Mouse (Mus musculus): Measurements from ENCODE around the gene Prnd.

DNA sequence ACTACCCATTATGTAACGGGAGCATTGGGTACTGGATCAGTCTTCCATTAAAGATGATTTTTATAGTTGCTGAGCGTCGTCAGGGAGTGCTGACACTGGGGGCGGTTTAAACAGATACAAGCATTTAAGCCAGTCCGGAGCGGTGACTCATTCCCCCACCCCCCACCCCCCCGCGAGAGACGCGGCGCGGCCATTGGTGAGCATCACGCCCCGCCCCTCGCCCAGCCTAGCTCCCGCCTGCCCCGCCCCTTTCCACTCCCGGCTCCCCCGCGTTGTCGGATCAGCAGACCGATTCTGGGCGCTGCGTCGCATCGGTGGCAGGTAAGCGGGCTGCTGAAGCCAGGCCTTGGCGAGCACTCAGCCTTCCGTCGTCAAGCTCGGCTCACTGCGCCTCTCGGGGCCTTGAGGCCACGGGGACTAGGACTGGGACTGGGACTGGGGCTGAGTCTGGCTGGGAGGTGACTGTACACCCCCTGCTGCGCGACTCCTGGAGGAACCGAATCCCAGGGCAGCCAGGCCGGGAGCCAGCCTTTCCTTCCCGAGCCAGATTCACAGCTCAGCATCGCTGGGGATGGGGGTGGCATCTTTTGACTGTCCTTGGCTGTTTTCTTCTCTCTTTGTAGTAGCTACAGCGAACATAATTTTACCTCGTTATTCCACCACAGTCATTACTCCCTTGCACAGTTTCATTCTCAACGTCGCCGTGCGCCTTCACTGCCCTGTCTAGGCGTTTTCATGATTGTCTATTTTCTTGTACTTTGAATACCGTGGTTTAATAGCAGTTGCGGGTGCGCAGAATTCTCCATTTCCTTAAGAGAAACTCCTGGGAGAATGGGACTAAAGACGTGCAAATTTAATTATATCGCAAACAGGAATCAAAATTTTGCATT, 40.7 kb upstream of the Prnd start, which contains the start of the genes Prnp and Prn:
- TF ChIP-seq POLR2A (IDR thresholded peaks at IDR 0.05; ENCODE audit: borderline replicate concordance, extremely low read depth, insufficient read depth, insufficient read length, poor library complexity, severe bottlenecking) (peak; percentile 59; the same call in 1 of the 2 replicates), CTCF (IDR thresholded peaks at IDR 0.05; ENCODE audit: borderline replicate concordance, extremely low read depth, insufficient read depth, insufficient read length) (no peak)
